Mouse (Mus musculus): ENCODE results near the gene Prkcb.

The Prkcb gene

DNA sequence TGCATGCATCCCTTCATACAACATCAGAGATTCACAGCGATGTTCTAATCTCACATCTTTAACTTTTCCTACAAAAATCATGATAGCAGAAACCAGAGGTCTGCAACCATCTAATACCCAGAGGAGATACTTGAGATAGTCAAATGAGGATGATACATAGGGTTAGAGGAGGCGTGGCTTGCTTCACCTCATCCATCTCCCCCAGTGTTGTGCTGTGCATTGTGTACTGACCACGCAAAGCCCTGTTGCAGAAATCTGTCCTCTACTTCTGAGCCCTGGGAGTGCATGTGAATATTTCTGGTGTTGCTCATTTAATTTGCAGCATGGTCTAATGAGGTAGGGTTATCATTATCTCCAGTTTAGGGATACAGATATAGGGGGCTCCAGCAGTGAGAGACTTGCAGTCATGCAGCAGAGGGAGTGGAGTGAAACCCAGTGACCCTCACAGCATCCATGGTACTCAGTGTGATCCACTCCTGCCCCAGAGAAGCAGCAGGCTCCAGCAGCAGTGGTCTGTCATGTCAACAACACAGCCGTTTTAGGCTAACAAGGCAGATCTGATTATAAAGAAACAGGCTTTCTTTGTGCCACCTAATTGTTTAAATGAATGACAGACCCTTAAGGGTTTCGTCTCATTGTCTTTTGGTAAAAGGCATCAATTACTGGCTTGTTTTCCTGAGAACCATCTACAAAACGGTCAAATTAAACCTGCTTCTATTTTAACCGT lies 269.7 kb downstream of the Prkcb start:
- no peak for DNase-seq

DNA sequence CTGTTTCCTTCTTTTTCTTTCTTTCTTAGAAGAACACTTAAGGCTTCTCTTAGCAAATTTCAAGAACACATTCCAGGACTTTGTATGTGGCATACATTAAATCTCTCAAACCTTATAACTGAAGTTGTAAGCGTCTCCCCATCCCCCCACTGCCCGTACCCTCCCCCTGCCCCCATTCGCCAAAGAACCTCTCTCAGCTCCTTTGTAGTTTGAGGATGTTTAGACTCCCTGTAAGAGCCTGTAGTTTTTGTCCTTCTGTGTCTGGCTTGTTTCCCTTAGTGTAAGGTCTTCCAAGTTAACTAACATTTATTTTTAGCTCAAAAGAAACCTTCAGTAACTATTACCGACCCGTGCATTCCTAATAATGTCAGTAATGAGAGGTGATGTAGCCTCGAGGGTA lies 270.4 kb downstream of the Prkcb start:
- no peak for DNase-seq

DNA sequence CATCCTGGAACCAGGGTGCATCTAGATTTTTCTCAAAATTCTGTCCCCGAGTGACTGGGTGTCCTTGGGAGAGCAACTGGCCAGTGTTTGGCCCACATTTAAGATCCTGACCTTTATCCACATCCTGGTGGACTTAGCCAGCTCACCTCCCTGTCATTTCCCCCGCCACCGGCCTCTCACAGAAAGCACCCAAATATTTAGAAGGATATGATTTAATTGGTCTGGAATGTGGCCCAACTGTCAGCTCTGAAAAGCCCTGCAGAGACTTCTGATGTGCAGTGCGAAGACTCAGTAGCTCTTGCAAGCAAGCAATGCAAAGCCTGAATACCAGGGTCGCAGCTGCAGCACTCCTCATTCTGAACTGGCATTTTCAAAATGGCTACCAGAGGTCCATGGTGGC lies 274.0 kb downstream of the Prkcb start:
- no peak for DNase-seq

DNA sequence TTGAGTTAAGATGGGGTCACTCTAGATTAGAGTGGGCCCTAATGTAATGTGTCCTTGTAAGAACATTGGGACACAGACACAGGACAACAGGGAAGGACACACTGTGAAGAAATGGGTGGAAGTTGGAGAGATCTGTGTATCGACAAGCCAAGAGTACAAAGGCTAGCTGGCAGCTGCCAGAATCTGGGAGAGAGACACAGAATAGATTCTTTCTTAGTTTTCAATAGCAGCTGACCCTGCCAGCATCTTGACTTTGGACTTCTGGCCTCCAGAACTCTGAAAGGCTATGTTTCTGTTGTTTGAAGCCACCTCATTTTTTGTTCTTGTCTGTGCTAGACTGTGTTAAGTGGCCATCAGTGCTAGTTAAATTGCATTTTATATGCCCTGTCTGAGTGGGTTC lies 276.8 kb downstream of the Prkcb start:
- DNase-seq, result no peak

DNA sequence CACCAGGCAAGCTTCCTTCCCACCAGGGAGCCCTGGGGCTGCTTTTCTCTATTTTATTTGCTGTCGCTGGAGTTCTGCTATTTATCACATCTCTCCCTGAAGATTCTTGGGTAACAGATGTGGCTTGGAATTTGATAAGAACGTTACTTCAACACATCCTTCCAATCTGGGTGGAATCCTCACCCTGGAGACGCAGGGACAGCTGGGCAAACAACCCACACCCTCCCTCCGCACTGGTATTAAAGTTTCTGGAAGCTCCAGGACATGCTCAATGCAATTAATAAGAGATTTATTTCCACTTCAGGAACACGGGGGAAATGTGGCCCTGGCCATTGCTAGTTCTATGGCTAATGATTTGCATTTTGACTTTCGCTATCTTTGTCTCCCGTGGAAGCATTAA lies 277.5 kb downstream of the Prkcb start:
- DNase-seq, result no peak

DNA sequence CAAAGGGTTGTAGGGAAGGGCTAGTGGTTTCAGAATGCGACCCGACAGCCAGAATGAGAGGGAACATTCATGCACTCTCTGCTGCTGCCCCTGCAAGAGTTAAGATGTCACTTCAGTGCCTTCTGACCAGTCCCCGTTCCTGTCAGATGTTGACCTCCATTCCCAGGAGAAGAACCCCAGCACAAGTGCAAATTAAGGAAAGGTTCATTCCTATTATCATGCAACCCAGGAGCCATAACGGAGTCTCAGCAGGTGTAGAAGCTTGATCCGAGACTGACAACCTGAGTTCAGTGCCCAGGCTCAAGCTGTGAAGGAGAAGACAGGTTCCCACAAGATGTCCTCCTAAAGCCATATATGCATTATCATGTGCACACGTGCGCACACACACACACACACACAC lies 280.2 kb downstream of the Prkcb start:
- DNase-seq, result no peak

DNA sequence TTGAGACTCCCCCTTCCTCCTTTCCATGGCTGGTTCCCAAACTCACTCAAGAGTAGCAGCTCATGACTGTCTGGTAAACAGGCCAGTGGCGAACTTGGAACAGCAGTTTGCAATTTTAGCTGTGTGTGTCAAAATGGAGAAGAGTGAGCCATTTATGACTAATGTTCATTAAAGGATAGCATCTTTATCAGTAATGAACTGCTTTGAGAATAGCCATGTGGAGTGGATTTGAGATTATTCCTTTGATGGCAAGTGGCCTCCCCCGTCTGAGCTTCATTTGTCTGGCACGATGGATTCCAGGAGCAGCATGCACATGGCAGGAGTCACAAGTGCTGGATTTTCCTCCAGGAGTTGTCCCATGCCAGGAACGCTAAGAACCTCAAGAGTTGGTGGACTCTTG lies 281.9 kb downstream of the Prkcb start:
- DNase-seq, result no peak

DNA sequence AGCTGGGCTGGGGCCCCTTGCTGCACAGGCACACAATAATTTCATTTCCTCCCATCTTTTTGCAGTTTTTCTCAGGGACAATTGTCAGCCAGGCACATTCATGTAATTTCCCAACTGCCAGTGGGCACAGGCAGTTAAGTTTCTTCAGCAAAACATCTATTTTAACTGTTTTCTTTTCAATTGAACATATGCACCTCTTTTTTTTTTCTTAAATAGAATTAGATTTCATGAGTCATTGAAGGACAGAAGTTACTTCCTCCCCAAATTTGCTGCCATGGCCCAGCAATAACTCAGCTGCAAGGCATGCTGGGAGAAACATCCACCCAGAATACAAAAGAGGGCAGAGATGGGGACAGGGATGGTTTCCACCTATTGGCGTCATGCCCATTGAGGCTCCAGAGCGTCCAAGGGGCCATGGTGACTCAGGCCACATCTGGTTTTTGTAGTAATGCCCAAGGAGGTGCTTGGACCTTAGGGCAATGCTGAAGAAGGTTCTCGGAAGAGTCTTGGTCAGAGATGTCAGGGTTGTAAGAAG lies 284.6 kb downstream of the Prkcb start:
- no peak for DNase-seq

DNA sequence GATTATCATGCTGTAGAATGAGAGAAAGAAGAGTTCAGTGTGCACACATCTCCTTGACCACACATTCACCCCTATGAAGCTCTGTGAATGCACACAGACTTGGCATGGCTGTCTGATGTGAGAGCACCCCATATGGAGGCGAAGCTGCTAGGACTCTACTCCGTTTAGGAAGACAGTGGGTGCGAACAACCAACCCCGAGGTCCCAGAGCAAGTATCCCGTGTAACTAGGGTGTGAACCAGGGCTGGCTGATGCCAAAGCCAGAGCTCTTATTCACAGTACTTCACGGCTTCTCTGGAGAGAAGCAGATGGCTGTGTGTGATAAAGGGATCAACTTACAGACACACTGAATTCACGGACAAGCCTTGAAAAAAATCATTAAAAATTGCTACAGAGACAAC lies 285.9 kb downstream of the Prkcb start:
- DNase-seq, result no peak

DNA sequence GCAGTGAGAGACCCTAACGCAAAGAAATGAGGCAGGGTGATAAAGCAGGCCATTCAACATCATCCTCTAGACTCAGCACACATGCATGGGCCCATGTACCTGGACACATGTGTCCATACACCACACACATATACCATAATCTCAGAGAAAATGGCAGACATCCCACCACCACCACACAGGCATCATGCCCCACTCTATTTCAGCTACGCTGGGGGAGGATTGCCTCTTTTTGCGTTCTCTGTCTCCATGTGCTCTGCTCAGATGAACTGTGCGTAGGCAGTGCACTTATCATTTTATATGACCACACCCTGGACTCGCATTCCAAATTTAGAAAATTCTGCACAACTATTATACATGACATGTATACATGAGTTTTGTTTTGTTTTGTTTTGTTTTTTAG lies 286.5 kb downstream of the Prkcb start:
- no peak for DNase-seq

DNA sequence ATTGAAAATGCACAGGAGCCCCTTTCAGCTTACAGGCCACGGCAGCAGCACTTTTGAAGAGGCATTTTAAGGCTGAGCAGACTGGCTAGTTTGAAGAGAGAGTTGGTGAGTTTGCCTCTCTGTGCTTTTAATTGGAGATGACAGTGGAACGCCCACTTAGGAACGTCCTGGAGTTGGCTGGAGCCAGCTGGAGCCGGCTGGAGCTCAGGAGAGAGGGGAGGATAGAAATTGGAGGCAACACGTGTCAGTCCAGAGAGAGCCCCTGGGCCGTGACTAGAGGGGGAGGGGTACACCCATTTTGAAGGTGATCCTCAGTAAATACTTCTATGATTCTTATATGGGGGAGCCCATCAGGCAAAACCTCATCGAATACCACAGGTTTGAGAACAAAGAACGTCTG lies 287.0 kb downstream of the Prkcb start:
- DNase-seq, result no peak

DNA sequence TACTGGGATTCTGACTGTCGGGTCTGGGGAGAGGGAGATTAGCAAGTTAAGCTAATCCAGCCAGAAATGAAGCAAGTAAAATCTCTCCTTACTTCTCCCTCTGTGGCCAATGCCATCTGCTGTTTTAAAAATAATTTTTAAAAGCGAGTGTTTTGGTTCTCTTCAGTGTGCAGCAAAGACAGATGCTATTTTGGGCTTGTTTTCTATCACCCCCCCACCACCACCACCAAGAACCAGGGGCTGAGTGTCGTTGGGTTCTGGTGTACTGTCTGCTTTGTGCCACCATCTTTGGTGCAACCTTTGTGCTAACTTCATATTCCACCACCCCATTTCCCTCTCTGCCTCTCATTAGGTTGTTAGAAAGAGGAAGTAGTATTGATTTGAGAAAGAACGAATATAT lies 289.0 kb downstream of the Prkcb start:
- no peak for DNase-seq

DNA sequence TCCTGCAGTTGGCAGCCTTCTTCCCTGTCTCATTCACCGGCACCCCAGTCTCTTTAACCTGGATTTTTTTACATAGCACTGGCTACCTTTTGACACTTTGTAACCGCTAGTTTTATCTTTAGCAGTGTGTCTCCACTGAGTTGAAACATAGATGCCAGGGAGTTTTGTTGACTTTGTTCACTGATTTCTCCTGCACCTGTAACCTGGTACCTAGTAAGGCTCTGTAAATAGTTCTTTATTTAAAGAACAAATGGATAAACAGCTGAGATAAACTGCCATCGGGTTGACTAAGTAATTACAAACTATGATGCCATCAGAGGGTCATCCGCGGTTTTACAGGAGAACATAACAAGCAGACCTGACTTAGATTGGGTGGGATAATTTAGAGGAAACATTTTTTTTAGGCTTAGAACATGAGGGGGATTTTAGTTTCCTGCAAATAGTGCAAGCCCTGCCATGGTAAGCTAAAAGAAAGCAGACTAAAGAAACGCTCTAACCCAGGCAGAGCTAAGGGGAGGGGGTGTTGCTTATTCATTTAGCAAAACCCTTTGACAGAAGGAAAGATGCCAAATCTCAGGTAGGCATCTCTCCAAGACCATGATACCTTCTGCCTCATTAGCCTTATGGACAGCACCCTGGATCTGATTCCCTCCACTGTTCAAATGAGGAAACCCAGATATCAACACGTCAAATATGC lies 291.1 kb downstream of the Prkcb start:
- DNase-seq, result peak; percentile 21

DNA sequence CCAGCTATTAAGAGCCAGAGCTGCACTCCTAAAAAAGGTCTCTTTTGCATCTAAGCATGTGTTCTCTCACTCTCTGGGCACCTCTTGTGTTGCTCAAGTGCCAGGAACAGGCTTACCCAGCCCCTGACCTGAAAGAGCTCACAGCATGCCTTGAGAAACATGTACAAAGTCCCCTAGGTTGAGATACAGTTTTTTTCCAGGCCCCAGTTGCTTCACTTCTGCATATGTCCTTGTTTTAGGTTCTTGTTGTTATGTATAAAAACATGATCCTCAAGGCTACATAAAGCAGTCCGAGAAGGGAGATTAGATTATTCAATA lies 291.6 kb downstream of the Prkcb start:
- DNase-seq, result no peak

DNA sequence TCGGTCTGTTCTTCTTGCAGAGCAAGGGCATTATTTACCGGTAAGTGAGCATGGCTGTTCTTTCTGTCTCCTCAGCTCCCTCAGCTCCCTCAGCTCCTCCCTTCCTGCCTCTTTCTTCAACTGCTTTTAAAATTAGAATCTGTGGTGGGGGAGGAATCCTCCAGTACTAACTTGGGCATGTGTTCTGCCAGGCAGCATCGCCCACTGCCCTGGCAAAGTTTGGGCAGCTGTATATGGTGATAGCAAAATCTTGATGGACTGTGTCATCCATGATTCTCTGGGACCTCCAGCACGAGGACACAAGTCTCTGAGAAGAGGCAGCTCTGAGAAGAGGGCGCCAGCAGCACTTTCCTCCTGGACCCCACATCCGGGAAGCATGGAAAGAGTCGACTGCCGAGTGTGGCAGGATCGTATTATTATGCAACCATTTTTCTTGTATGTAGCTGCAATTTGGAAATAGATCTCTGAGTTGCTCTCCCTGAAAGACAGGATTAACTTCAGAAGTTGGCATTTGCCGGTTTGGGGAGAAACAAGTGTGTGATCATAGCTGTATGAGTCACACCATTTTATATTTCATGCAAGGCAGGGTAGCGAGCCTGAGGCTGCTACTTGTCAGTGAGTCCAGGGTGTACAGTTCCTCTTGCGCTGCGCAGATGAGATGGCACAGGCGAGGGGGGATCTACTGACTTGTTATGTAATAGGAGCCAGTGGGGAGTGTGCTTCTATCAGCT lies 296.0 kb downstream of the Prkcb start:
- no peak for DNase-seq

DNA sequence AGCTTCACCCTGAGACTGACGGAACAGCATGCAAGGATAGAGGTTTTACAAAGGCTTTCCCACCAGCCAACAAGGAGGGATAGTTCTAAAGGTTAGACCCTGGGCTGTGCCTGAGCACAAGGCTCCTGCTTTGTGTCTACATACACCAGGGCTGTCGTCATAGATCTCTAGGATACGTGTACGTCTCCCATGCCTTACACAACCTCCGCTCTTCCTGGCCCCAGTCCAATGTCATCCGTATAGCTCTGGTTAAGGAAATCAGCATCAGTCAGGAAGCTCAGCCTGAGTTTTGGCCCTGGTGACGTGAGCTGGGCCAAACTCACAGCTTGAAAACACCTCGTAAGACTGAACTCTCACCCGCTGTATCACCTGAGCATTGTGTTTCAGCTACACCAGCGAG lies 307.3 kb downstream of the Prkcb start:
- DNase-seq, result peak; percentile 34

DNA sequence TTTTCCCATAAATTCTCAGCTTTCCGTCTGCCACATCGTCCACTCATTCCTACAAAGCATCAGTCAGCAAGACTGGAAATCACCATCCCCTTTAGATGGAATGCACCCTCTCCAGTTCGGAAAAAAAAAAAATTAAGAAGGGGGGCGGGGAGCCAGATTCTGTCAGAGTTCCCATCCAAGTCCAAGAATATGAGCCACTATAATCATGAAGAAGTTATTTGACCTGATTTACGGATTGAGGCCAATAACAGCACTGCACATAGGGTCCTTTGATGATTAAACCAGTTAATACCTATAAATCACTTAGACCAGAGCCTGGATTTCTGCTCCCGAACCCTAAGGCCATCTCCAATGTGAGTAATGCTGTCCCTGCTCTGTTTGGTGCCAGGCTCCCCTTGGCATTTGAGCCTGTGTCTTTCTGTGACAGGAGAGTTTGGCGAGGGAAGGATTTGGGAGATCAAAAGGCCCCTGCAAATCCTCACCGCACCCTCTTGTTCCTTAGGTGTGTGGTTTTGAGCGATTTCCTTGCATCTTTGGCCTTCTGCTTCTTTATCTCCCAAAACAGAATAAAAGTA lies 308.1 kb downstream of the Prkcb start:
- no peak for DNase-seq

DNA sequence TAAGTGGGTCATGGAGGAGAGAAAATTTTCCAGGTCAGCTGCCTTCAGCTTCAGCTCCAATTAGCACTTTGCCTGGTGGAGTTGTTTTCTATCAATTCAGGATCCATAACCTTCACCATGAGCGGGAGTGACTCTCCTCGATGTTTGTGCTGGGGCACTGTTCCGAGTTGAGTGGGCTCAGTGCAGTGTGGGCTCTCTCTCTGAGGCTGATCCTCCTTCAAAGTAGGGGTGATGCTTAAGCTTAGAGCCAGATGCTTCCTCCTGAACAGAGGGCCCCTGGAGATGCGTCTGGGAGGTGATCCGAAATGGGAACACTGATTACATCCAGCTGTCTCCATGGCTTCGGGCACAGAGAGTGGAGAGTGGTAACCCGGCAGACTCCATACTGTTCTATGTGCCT lies 308.8 kb downstream of the Prkcb start:
- no peak for DNase-seq

DNA sequence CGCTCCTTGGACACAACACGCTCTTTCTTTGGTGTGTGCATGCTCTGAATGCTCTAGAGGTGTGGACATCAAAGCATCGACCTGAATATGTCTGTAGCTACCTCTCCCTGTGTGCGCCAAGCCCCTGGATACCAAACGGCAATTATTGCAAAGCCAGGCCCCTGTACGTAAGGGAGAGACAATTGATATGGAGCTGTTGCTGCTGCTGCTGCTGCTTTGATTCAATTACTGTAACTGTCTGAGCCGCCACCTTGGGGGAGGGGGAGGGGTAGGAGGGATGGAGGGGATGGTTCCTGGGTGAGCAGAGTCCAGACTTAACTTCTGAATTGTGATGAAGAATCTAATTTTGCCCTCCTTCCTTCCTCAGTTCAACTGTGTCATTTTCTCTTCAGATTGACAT lies 312.3 kb downstream of the Prkcb start:
- DNase-seq, result no peak

DNA sequence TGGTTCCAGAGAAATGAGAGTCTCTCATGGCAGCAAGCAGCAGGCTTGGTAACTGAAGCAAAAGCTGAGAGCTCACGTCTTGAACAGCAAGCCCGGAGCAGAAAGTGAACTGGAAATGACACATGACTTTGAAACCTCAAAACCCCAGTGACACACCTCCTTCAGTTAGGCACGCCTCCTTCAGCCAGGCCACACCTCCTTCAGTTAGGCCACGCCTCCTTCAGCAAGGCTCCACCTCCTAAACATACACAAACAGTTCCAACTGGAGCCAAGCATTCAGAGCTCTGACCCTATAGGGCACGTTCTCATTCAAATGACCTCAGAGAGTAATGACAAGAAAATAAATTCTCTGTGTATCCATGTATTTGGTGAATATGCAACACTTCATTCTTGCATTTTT lies 316.5 kb downstream of the Prkcb start:
- no peak for DNase-seq

DNA sequence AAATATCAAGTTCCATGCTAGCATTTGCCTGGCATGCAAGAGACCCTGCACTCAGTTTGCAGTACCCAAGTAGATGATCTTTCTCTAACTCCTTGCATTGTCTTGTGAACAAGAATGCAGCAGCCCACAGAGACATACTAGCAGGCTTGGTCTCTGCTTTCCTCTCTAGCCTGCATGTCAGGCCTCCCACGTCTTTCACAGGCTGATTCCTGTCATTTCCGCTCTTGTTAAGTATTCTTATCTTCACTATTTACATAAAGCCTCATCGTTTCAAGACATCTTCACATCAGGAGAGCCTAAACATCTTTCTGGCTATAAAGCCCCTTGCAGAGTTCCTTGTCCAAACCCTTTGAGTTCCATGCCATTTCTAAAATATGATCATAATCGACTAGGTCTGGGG lies 320.9 kb downstream of the Prkcb start:
- no peak for DNase-seq

DNA sequence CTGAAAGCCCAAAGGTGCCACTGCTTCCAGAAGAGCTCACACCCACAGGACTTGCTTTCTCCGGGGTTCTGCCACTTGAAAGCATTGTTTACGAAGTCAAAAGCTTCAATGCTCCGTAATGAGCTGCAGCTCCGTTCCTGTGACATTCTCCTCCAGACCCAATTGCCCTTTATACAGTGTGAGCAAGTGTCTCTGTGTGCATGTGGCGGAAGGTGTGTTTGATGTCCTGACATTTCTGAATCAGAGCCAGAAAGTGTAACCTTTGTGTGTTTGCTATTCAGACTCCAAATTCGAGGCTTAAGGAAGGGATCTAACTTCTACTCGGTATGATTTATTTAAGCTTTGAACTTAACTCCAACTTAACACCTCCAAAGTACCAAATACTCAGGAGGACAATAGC lies 321.6 kb downstream of the Prkcb start:
- no peak for DNase-seq

DNA sequence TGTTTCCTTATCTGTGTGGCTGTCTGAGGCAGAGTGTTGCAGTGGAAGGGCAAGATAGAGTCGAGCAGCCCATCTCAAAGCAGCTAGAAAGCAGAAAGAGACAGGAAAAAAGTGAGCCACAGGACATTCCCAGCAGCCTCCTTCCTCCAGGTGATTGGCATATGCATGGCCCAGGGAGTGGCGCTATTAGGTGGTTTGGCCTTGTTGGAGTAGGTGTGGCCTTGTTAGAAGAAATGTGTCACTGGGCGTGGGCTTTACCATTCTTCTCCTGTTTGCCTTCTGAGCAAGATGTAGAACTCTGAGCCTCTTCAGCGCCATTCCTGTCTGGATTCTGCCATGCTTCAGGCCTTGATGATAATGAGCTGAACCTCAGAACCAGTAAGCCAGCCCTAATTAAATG lies 325.3 kb downstream of the Prkcb start:
- no peak for DNase-seq

Measured in cerebellum, adult 9-11 months (tissue).